Mouse (Mus musculus): ENCODE data around the gene Kcnh4. TPM values are rescaled to one million over a fixed set of nuclear protein-coding genes. Genes with fewer than 3 reads are reported as not detected.

The Kcnh4 gene
- total and polyA plus RNA-seq, 3 experiments = 0.04 TPM; not detected in 2

DNA sequence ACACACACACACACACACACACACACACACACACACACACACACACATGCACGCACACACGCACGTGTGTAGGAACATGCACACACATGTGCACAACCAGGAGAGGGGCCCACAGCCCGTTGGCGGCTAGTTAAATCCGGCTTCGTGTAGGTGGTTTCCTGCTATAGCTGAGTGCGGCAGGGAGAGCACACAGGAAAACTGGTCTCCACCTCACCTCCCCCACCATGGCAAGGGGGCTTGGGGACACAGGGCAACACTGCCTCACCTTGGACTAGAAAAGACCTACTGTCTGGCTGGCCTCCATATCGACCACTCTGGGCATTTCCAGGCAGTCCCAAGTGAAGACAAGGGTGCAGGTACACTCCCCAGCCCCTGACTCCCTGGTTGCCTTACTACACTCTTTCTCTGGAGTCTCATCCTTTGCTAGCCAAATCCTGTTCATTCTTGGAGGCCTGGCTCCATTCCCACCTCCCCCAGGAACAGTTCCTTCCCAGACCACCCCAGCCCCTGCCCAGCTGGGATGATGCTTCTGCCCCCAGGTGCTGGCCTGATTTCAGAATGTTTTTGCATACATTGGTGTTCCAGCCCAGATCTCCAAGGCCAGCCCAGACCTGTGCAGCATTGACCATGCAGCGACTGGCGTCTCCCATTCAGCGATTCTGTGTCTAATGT, 5.6 kb downstream of the Kcnh4 start:
- Histone ChIP-seq H3K9ac (ENCODE audit: low read depth, low read length) (no peak overlapping the region), H3K27me3 (ENCODE audit: control insufficient read depth, insufficient read depth, low read length) (peaks cover 3% of the 10 kb centered on the region), H3K36me3 (ENCODE audit: control insufficient read depth, insufficient read depth, low read length) (no peaks in the 10 kb centered on the region), H3K4me3 (no peak overlapping the region), H3K79me2 (replicated peaks; ENCODE audit: control insufficient read depth, insufficient read depth, low read length) (no peaks in the 10 kb centered on the region), H3K27ac (no peak overlapping the region), H3K4me1 (ENCODE audit: control insufficient read depth, insufficient read depth, low read length) (no peaks in the 10 kb centered on the region)
- 67% methylated on average over 12 of the region's 12 CpGs for WGBS
- intact Hi-C loops (cut with DNase I) = no loop called here
- no peak for TF ChIP-seq CTCF (IDR thresholded peaks at IDR 0.05)
- TF ChIP-seq POLR2A (IDR thresholded peaks at IDR 0.05; ENCODE audit: insufficient read depth, low read depth, low read length) = no peak
- no peak for TF ChIP-seq EP300 (IDR thresholded peaks at IDR 0.05; ENCODE audit: insufficient read depth, low read depth, low read length)
- DNase-seq = no peak

DNA sequence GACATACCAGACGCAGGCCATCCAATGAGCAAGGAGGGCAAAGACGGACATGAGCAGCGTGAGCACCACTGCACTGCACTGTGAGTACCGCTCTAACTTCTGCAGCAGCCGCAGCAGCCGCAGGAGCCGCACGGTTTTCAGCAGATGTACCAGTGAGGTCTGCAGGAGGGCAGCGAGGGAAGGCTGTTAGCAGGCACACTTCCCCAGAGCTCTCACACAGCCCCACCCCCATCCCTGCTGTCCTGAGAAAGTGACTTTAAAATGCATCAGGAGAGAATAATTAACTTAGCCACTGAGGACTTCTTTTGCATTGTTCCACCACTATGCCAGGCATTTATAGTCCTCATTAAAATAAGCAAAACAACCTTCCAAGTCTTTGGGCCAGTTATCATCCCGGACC, 7.4 kb downstream of the Kcnh4 start:
- H3K4me3 ChIP-seq = no peak overlapping the region
- no peak for DNase-seq
- WGBS = 42% methylated on average over 10 of the region's 10 CpGs
- H3K36me3 ChIP-seq (ENCODE audit: control insufficient read depth, insufficient read depth, low read length) = no peaks in the 10 kb centered on the region
- intact Hi-C loops (cut with DNase I) = no loop called here
- H3K79me2 ChIP-seq (replicated peaks; ENCODE audit: control insufficient read depth, insufficient read depth, low read length) = no peaks in the 10 kb centered on the region
- no peak overlapping the region for H3K27ac ChIP-seq
- no peaks in the 10 kb centered on the region for H3K27me3 ChIP-seq (ENCODE audit: control insufficient read depth, insufficient read depth, low read length)
- no peak overlapping the region for H3K9ac ChIP-seq (ENCODE audit: low read depth, low read length)
- no peak for TF ChIP-seq CTCF (IDR thresholded peaks at IDR 0.05)
- TF ChIP-seq EP300 (IDR thresholded peaks at IDR 0.05; ENCODE audit: insufficient read depth, low read depth, low read length) = no peak
- no peak for TF ChIP-seq POLR2A (IDR thresholded peaks at IDR 0.05; ENCODE audit: insufficient read depth, low read depth, low read length)
- no peaks in the 10 kb centered on the region for H3K4me1 ChIP-seq (ENCODE audit: control insufficient read depth, insufficient read depth, low read length)

DNA sequence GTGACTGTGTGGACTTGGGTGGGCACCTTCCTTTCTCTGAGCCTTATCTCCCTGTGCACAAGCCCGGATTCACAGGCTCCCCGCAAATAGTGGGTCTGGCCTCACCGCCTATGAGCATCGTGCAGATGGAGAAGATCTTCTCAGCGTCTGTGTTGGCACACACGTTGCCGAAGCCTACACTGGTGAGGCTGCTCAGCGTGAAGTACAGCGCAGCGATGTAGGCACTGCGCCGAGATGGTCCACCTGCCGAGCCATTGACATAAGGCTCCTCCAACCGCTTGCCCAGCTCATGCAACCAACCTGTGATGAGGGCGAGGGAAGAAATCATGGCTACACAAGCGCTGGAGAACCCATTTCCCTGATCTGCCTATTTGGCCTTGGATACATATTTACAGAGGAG, 9.6 kb downstream of the Kcnh4 start:
- WGBS = 87% methylated on average over 16 of the region's 16 CpGs
- H3K79me2 ChIP-seq (replicated peaks; ENCODE audit: control insufficient read depth, insufficient read depth, low read length) = no peaks in the 10 kb centered on the region
- intact Hi-C loops (cut with DNase I) = no loop called here
- H3K27me3 ChIP-seq (ENCODE audit: control insufficient read depth, insufficient read depth, low read length) = no peaks in the 10 kb centered on the region
- no peak for DNase-seq
- no peak overlapping the region for H3K27ac ChIP-seq
- H3K4me3 ChIP-seq = no peak overlapping the region
- H3K36me3 ChIP-seq (ENCODE audit: control insufficient read depth, insufficient read depth, low read length) = no peaks in the 10 kb centered on the region
- TF ChIP-seq POLR2A (IDR thresholded peaks at IDR 0.05; ENCODE audit: insufficient read depth, low read depth, low read length) (no peak), CTCF (IDR thresholded peaks at IDR 0.05) (no peak), EP300 (IDR thresholded peaks at IDR 0.05; ENCODE audit: insufficient read depth, low read depth, low read length) (no peak)
- H3K9ac ChIP-seq (ENCODE audit: low read depth, low read length) = no peak overlapping the region
- no peaks in the 10 kb centered on the region for H3K4me1 ChIP-seq (ENCODE audit: control insufficient read depth, insufficient read depth, low read length)

DNA sequence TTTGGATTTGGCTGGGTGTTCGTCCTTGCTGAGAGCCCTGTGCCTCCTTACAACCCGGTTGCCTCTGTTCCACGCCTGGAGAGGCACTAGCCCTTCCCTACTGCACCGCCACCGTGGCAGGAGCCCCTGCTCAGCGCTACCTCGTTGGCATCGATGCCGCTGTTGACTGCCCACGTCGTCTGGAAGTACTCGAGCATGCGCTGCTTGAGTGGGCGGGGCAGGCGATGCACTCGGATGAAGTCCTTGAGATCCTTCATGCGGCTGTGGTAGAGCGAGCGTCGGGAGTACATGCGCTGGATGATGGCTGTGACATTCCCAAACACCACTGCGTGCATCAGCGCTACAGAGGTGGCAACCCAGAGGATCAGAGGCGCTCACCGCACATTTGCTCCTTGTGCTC, 10.3 kb downstream of the Kcnh4 start:
- no peak overlapping the region for H3K27ac ChIP-seq
- intact Hi-C loops (cut with DNase I) = no loop called here
- no peak overlapping the region for H3K9ac ChIP-seq (ENCODE audit: low read depth, low read length)
- H3K79me2 ChIP-seq (replicated peaks; ENCODE audit: control insufficient read depth, insufficient read depth, low read length) = no peaks in the 10 kb centered on the region
- 35% methylated on average over 25 of the region's 25 CpGs for WGBS
- TF ChIP-seq EP300 (IDR thresholded peaks at IDR 0.05; ENCODE audit: insufficient read depth, low read depth, low read length) = no peak
- no peak for TF ChIP-seq CTCF (IDR thresholded peaks at IDR 0.05)
- no peak for TF ChIP-seq POLR2A (IDR thresholded peaks at IDR 0.05; ENCODE audit: insufficient read depth, low read depth, low read length)
- no peak overlapping the region for H3K4me3 ChIP-seq
- H3K4me1 ChIP-seq (ENCODE audit: control insufficient read depth, insufficient read depth, low read length) = no peaks in the 10 kb centered on the region
- no peaks in the 10 kb centered on the region for H3K36me3 ChIP-seq (ENCODE audit: control insufficient read depth, insufficient read depth, low read length)
- H3K27me3 ChIP-seq (ENCODE audit: control insufficient read depth, insufficient read depth, low read length) = no peaks in the 10 kb centered on the region
- DNase-seq = no peak

DNA sequence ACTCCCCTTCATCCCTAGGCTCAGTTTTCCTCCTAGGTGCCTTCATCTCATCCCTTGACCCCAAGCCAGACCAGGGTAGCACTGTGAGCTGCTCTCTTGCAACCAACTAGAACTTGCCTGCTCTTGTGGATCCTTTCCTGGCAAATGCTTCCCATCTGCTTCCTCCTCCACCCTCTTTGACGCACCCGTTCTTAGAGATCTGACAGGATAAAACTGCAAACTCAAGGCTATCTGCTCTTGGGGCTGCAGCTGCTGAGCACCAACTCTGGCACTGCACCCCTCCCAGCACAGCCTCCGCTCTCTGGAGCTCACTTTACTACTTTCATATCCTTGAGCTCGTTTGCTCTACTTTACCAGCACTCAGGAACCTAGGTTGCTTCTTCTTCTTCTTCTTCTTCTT, 11.1 kb downstream of the Kcnh4 start:
- no peak overlapping the region for H3K9ac ChIP-seq (ENCODE audit: low read depth, low read length)

DNA sequence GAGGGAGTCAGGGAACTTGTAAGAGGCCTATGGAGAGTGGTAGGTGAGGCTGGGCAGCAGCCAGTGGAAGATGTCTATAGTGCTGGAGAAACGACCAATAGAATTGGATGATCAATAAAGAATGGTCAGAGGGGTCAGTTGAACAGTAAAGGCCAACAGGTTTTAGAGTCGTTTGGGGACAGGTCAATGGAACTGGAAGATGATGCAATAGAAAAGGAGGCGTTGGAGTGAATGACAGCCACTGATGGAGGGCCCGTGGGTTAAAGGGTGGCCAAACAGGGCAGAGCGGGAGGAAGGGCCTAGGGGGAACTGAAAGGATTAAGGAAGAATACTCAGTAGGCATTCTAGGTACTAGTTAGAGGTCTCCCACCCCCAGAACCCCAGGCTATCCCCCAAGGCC, 12.6 kb downstream of the Kcnh4 start:
- Histone ChIP-seq H3K4me3 (no peak overlapping the region), H3K27ac (no peak overlapping the region), H3K27me3 (ENCODE audit: control insufficient read depth, insufficient read depth, low read length) (no peaks in the 10 kb centered on the region), H3K9ac (ENCODE audit: low read depth, low read length) (no peak overlapping the region), H3K36me3 (ENCODE audit: control insufficient read depth, insufficient read depth, low read length) (no peaks in the 10 kb centered on the region), H3K79me2 (replicated peaks; ENCODE audit: control insufficient read depth, insufficient read depth, low read length) (no peaks in the 10 kb centered on the region), H3K4me1 (ENCODE audit: control insufficient read depth, insufficient read depth, low read length) (no peaks in the 10 kb centered on the region)
- TF ChIP-seq EP300 (IDR thresholded peaks at IDR 0.05; ENCODE audit: insufficient read depth, low read depth, low read length) = no peak
- no peak for TF ChIP-seq CTCF (IDR thresholded peaks at IDR 0.05)
- TF ChIP-seq POLR2A (IDR thresholded peaks at IDR 0.05; ENCODE audit: insufficient read depth, low read depth, low read length) = no peak
- WGBS = 73% methylated on average over 5 of the region's 5 CpGs
- no peak for DNase-seq
- intact Hi-C loops (cut with DNase I) = no loop called here

More for the DNA sequence above, 11.1 kb downstream of the Kcnh4 start:
- DNase-seq = no peak
- no peaks in the 10 kb centered on the region for H3K79me2 ChIP-seq (replicated peaks; ENCODE audit: control insufficient read depth, insufficient read depth, low read length)
- WGBS = 46% methylated on average over 4 of the region's 4 CpGs
- H3K36me3 ChIP-seq (ENCODE audit: control insufficient read depth, insufficient read depth, low read length) = no peaks in the 10 kb centered on the region
- TF ChIP-seq POLR2A (IDR thresholded peaks at IDR 0.05; ENCODE audit: insufficient read depth, low read depth, low read length) (no peak), CTCF (IDR thresholded peaks at IDR 0.05) (no peak), EP300 (IDR thresholded peaks at IDR 0.05; ENCODE audit: insufficient read depth, low read depth, low read length) (no peak)
- intact Hi-C loops (cut with DNase I) = no loop called here
- H3K4me3 ChIP-seq = no peak overlapping the region
- no peaks in the 10 kb centered on the region for H3K27me3 ChIP-seq (ENCODE audit: control insufficient read depth, insufficient read depth, low read length)
- H3K27ac ChIP-seq = no peak overlapping the region
- no peaks in the 10 kb centered on the region for H3K4me1 ChIP-seq (ENCODE audit: control insufficient read depth, insufficient read depth, low read length)
